Mouse (Mus musculus) liver, embryonic 12.5 days (tissue): ENCODE measurements around the gene Abhd16a. TPM values are rescaled to one million over a fixed set of nuclear protein-coding genes. Genes with fewer than 3 reads are reported as not detected.

Experiments used
- ATAC-seq: fragments of 200-750 bp; cut with Nextera tagmentation; 2 replicates; pipeline ENCODE4 v1.8.0; 2017; ENCODE audit warnings: moderate number of reproducible peaks, mild to moderate bottlenecking, moderate library complexity
- H3K27ac ChIP-seq: fragments of 300-500 bp; sonication (generic); 2 replicates; pipeline ENCODE4 v1.5.1; 2016; ENCODE audit warnings: mild to moderate bottlenecking
- H3K27me3 ChIP-seq: fragments of 300-500 bp; sonication (generic); replicated peaks from 2 replicates; pipeline ENCODE4 v1.6.1; 2016; ENCODE audit warnings: mild to moderate bottlenecking, moderate library complexity
- H3K36me3 ChIP-seq: fragments of 300-500 bp; sonication (generic); 2 replicates; pipeline ENCODE4 v1.6.1; 2016; ENCODE audit warnings: mild to moderate bottlenecking, moderate library complexity
- H3K4me1 ChIP-seq: fragments of 300-500 bp; sonication (generic); 2 replicates; pipeline ENCODE4 v1.6.1; 2016
- H3K4me2 ChIP-seq: fragments of 300-500 bp; sonication (generic); 2 replicates; pipeline ENCODE4 v1.6.1; 2016; ENCODE audit warnings: mild to moderate bottlenecking, moderate library complexity
- H3K4me3 ChIP-seq: fragments of 300-500 bp; sonication (generic); 2 replicates; pipeline ENCODE4 v1.5.1; 2016; ENCODE audit warnings: mild to moderate bottlenecking, moderate library complexity
- H3K9ac ChIP-seq: fragments of 300-500 bp; sonication (generic); 2 replicates; pipeline ENCODE4 v1.6.1; 2016; ENCODE audit warnings: mild to moderate bottlenecking, moderate library complexity
- H3K9me3 ChIP-seq: fragments of 300-500 bp; sonication (generic); replicated peaks from 2 replicates; pipeline ENCODE4 v1.6.1; 2016; ENCODE audit warnings: mild to moderate bottlenecking, moderate library complexity
- WGBS: fragments of 180-500 bp; shearing (Covaris S2); methylation state at CpG from one replicate; pipeline ENCODE4 v1.1.7; 2016; ENCODE audit not compliant: insufficient replicate concordance; 5-methylcytosine and 5-hydroxymethylcytosine counted together
- polyA plus RNA-seq: library from polyadenylated mRNA; unstranded; fragments of >200 nt; fragmentation: Nextera tagmentation; extraction: Ambion mirVana; gene quantifications from 2 replicates; pipeline ENCODE4 v1.2.1, GENCODE M21; 2016

Gene Abhd16a
- polyA plus RNA-seq, 1 experiment from 2014 or later: 61.1 TPM

- Histone ChIP-seq H3K9me3 (no peaks in the 10 kb centered on the region), H3K4me3 (peak overlapping the region; percentile 88), H3K4me1 (peaks cover 73% of the 10 kb centered on the region), H3K9ac (peak overlapping the region; percentile 92), H3K27me3 (no peaks in the 10 kb centered on the region), H3K27ac (peak overlapping the region; percentile 94), H3K36me3 (peaks cover 33% of the 10 kb centered on the region), H3K4me2 (peak overlapping the region; percentile 98)
- peak; percentile 46 for ATAC-seq
- whole genome bisulfite sequencing: under 1% methylated on average over 27 of the region's 27 CpGs
Measured at GRCm38 (mm10) chr17:35050126-35050750, 38.8 kb upstream of the Abhd16a start.

- Histone ChIP-seq H3K27ac (peak overlapping the region; percentile 94), H3K36me3 (peaks cover 45% of the 10 kb centered on the region), H3K4me2 (peak overlapping the region; percentile 98), H3K4me3 (peak overlapping the region; percentile 88), H3K9me3 (no peaks in the 10 kb centered on the region), H3K27me3 (no peaks in the 10 kb centered on the region), H3K4me1 (peaks cover 72% of the 10 kb centered on the region), H3K9ac (peak overlapping the region; percentile 92)
- WGBS: 3% methylated on average over 21 of the region's 21 CpGs
- ATAC-seq: peak; percentile 53
Measured at GRCm38 (mm10) chr17:35051156-35052086, 37.6 kb upstream of the Abhd16a start.

GRCm38 (mm10) chr17:35052271-35052798 is 36.7 kb upstream of the Abhd16a start:
- Histone ChIP-seq H3K4me3 (peak overlapping the region; percentile 88), H3K27ac (peak overlapping the region; percentile 94), H3K4me2 (peak overlapping the region; percentile 98), H3K9me3 (no peaks in the 10 kb centered on the region), H3K27me3 (no peaks in the 10 kb centered on the region), H3K36me3 (peaks cover 53% of the 10 kb centered on the region), H3K9ac (peak overlapping the region; percentile 92), H3K4me1 (peaks cover 69% of the 10 kb centered on the region)
- ATAC-seq: no peak
- 79% methylated on average over 12 of the region's 12 CpGs for WGBS

GRCm38 (mm10) chr17:35055691-35056495 is 33.2 kb upstream of the Abhd16a start:
- 82% methylated on average over 7 of the region's 7 CpGs for WGBS
- Histone ChIP-seq H3K36me3 (peaks cover 69% of the 10 kb centered on the region), H3K27ac (no peak overlapping the region; the same call in 1 of the 2 replicates), H3K4me2 (no peak overlapping the region), H3K9me3 (no peaks in the 10 kb centered on the region), H3K27me3 (0 out of 2 replicates have a peak, but pooled peaks cover 4% of the 10 kb centered on the region), H3K9ac (no peak overlapping the region), H3K4me3 (no peak overlapping the region), H3K4me1 (peaks cover 75% of the 10 kb centered on the region)
- no peak for ATAC-seq

GRCm38 (mm10) chr17:35057090-35057489 is 32.0 kb upstream of the Abhd16a start:
- WGBS: 36% methylated on average over 3 of the region's 3 CpGs
- H3K4me3 ChIP-seq: no peak overlapping the region
- H3K4me1 ChIP-seq: peaks cover 73% of the 10 kb centered on the region
- H3K9ac ChIP-seq: peak overlapping the region; percentile 5; the same call in 1 of the 2 replicates
- no peak overlapping the region for H3K4me2 ChIP-seq
- H3K9me3 ChIP-seq: no peaks in the 10 kb centered on the region
- H3K36me3 ChIP-seq: peaks cover 77% of the 10 kb centered on the region
- H3K27ac ChIP-seq: peak overlapping the region; percentile 49; the same call in 1 of the 2 replicates
- ATAC-seq: no peak
- H3K27me3 ChIP-seq: peaks cover 10% of the 10 kb centered on the region; the same call in 1 of the 2 replicates

DNA sequence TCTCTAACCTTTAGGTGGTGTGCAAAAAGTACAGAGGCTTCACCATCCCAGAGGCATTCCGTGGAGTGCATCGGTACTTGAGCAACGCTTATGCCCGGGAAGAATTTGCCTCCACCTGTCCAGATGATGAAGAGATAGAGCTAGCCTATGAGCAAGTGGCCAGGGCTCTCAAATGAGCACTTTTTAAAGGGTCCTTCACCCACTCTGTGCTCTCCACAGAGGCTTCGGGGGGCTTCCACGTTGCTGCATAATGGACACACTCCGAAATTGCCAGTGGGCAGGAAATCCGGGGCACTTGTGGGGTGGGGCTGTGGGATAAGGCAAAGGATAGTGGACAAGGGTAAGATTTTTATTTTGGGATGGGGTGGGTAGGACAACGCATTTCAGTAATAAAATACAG is 30.7 kb upstream of the Abhd16a start:
- Histone ChIP-seq H3K9me3 (no peaks in the 10 kb centered on the region), H3K4me2 (peak overlapping the region; percentile 93), H3K36me3 (peaks cover 65% of the 10 kb centered on the region), H3K27ac (0 out of 2 replicates have a peak overlapping the region, but pooled peaks have one; percentile 74), H3K9ac (no peak overlapping the region), H3K4me3 (peak overlapping the region; percentile 63; the same call in 1 of the 2 replicates), H3K27me3 (peaks cover 16% of the 10 kb centered on the region), H3K4me1 (peaks cover 63% of the 10 kb centered on the region)
- ATAC-seq: no peak
- 67% methylated on average over 9 of the region's 9 CpGs for WGBS

DNA sequence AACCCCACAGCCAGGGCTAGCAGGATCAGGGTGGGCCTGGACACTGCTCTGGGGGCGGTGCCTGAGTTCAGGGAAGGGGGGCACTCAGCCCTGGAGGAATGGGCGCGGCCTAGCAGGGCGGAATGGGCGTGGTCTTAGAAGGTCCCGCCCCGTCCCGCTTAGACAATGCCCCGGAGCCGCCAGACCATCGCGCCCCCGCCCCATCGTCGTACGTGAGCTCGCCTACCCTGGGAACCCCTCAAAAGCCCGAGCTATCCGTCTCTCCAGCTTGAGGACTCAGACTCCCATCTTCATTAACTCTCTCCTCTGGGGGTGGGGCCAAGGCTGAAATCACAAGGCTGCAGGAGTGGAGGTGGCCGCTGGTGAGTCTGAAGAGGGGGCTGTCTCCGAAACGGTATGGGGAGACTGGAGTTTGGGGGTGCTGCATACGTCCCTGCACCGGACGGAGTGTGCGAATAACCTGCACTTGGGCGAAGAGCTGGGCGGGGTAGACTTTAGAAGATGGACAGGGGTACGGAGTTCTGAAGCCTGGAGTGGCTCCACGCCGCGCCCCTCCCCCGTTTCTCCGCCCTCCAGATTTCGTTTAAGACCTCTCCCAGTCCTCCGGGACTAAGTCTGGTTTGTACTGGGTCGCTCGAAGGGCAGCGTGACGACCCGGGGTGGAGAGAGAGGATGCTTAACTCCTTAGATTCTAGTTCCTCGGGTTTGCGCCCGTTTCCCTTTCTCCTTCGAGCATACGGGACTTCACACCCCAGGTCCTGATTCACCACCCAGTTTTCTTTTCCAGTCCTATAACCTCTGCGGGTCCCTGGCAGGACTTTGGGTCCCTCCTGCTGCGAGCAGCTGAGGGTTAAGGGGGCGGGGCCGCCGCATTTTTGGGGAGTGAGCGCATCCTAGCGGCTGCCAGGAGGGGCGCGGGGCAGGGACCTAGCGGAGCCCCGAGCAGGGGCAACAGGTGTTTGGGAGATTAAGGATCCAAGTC is 29.9 kb upstream of the Abhd16a start, which contains the start of gene Ddah2:
Ddah2 (plus strand) TSS at position 125 of the 982 bp plus-strand sequence.
- Histone ChIP-seq H3K9me3 (no peaks in the 10 kb centered on the region), H3K36me3 (peaks cover 56% of the 10 kb centered on the region), H3K9ac (peak within 1 kb of the TSS; percentile 70), H3K27ac (peak within 1 kb of the TSS; percentile 74), H3K4me1 (peaks cover 62% of the 10 kb centered on the region), H3K27me3 (peaks cover 25% of the 10 kb centered on the region), H3K4me3 (peak within 1 kb of the TSS; percentile 63), H3K4me2 (peak within 1 kb of the TSS; percentile 93)
- ATAC-seq: peak; percentile 77
- 1% methylated on average over 57 of the region's 57 CpGs for WGBS

DNA sequence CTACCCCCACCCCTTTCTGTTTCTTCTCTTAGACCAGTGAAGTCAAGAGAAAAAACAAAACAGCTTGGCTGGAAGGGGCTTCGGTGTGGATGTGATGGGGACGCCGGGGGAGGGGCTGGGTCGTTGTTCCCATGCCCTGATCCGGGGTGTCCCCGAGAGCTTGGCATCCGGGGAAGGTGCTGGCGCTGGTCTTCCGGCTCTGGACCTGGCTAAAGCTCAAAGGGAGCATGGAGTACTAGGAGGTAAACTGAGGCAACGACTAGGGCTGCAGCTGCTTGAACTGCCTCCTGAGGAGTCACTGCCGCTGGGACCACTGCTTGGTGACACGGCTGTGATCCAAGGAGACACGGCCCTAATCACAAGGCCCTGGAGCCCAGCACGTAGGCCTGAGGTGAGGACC is 29.0 kb upstream of the Abhd16a start:
- H3K36me3 ChIP-seq: peaks cover 47% of the 10 kb centered on the region
- peaks cover 70% of the 10 kb centered on the region for H3K4me1 ChIP-seq
- H3K4me3 ChIP-seq: peak overlapping the region; percentile 63
- H3K9ac ChIP-seq: peak overlapping the region; percentile 70; the same call in 1 of the 2 replicates
- peaks cover 33% of the 10 kb centered on the region for H3K27me3 ChIP-seq
- H3K4me2 ChIP-seq: peak overlapping the region; percentile 93
- 41% methylated on average over 14 of the region's 14 CpGs for WGBS
- ATAC-seq: no peak
- no peak overlapping the region for H3K27ac ChIP-seq
- no peaks in the 10 kb centered on the region for H3K9me3 ChIP-seq

DNA sequence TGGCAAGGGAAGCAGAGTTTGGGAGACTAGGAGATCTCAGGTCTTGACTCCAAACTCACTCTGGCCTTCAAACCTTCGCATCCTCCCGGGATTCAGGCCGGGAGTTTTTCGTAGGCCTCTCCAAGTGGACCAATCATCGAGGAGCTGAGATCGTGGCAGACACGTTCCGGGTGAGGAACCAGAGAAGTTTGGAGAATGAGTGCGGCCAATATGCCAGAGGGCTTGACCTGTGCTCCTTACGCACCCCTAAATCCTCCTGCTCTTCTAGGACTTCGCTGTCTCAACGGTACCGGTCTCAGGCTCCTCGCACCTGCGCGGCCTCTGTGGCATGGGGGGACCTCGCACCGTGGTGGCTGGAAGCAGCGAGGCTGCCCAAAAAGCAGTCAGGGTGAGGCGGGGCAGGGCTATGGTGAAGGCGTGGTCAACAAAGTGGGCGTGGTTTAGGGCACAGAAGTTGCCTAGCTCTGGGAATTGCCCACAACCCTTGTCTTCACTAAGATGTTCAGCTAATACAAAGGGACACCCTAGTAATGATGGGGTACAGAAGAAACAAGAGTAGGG is 28.2 kb upstream of the Abhd16a start:
- Histone ChIP-seq H3K9me3 (no peaks in the 10 kb centered on the region), H3K9ac (no peak overlapping the region), H3K4me2 (no peak overlapping the region), H3K36me3 (peaks cover 40% of the 10 kb centered on the region), H3K27me3 (peaks cover 41% of the 10 kb centered on the region), H3K27ac (no peak overlapping the region), H3K4me3 (no peak overlapping the region), H3K4me1 (peaks cover 74% of the 10 kb centered on the region)
- WGBS: 62% methylated on average over 22 of the region's 22 CpGs
- ATAC-seq: no peak

DNA sequence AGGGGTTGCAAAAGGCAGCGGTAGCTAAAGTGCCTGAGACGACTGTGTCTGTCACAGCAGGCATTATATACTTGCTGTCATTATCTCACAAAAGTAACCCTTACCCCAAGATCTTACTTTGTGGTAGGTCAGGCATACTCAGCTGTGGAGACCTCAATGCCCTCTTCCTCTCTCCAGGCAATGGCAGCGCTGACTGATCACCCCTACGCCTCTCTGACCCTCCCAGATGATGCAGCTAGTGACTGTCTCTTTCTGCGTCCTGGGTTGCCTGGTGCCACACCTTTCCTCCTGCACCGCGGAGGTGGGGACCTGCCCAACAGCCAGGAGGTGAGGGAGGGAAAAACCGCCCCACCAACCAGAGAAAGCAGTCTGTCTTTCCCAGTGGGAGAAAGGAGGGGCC is 27.8 kb upstream of the Abhd16a start:
- 73% methylated on average over 8 of the region's 8 CpGs for WGBS
- Histone ChIP-seq H3K4me1 (peaks cover 74% of the 10 kb centered on the region), H3K9ac (no peak overlapping the region), H3K36me3 (peaks cover 35% of the 10 kb centered on the region), H3K4me2 (no peak overlapping the region), H3K27ac (no peak overlapping the region), H3K9me3 (no peaks in the 10 kb centered on the region), H3K4me3 (no peak overlapping the region), H3K27me3 (peaks cover 46% of the 10 kb centered on the region)
- ATAC-seq: no peak
